Mouse (Mus musculus): Measurements from ENCODE around the gene Casp14. TPM values are rescaled to one million over a fixed set of nuclear protein-coding genes. Genes with fewer than 3 reads are reported as not detected.

The Casp14 gene
- not detected in 2 replicates for polyA plus RNA-seq (2015; fragmentation: Nextera tagmentation; extraction: Ambion mirVana)

DNA sequence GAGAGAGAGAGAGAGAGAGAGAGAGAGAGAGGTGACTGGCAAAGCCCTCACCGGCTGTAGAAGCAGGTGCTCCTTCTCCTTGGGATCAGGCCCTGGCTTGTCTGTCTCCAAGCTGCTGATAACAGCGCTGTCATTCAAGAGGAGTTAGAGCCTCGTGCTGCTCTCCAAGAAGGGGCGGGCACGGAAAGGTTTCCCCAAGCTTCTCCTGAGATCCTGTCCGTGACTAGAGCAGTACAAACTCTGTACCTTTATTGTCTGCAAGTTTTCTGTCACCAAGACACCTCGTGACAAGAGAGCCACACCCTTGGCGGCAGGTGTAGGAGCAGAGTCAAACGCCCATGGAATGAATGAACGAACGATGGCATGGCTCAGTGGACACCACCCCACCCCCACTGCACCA, at the start of gene Casp14:
Casp14 (minus strand) TSS at position 239 of the 400 bp plus-strand sequence.
- Histone ChIP-seq H3K9me3 (replicated peaks; ENCODE audit: control insufficient read depth, low read length, poor library complexity, severe bottlenecking) (no peaks in the 10 kb centered on the region), H3K4me3 (ENCODE audit: low read depth, low read length) (no peak within 1 kb of the TSS), H3K36me3 (ENCODE audit: control insufficient read depth, insufficient read depth, low read length) (no peaks in the 10 kb centered on the region), H3K27ac (ENCODE audit: low read length) (no peak within 1 kb of the TSS), H3K4me2 (ENCODE audit: low read length) (no peak within 1 kb of the TSS), H3K4me1 (ENCODE audit: control insufficient read depth, insufficient read depth, low read length) (no peaks in the 10 kb centered on the region), H3K27me3 (ENCODE audit: control insufficient read depth, insufficient read depth, low read depth, low read length) (no peaks in the 10 kb centered on the region), H3K9ac (ENCODE audit: low read depth, low read length) (no peak within 1 kb of the TSS)
- WGBS, result 65% methylated on average over 11 of the region's 11 CpGs
- no peak for ATAC-seq

GRCm38 (mm10) chr10:78765570-78765969, 47.5 kb upstream of the Casp14 start:
- Histone ChIP-seq H3K27ac (ENCODE audit: low read length) (no peak overlapping the region), H3K9me3 (replicated peaks; ENCODE audit: control insufficient read depth, low read length, poor library complexity, severe bottlenecking) (peaks cover 7% of the 10 kb centered on the region), H3K4me1 (ENCODE audit: control insufficient read depth, insufficient read depth, low read length) (no peaks in the 10 kb centered on the region), H3K9ac (ENCODE audit: low read depth, low read length) (no peak overlapping the region), H3K36me3 (ENCODE audit: control insufficient read depth, insufficient read depth, low read length) (0 out of 2 replicates have a peak, but pooled peaks cover 3% of the 10 kb centered on the region), H3K27me3 (ENCODE audit: control insufficient read depth, insufficient read depth, low read depth, low read length) (no peaks in the 10 kb centered on the region), H3K4me3 (ENCODE audit: low read depth, low read length) (no peak overlapping the region), H3K4me2 (ENCODE audit: low read length) (no peak overlapping the region)
- WGBS, result 89% methylated on average over 1 of the region's 1 CpGs
- ATAC-seq, result no peak

- WGBS, result 27% methylated on average over 6 of the region's 6 CpGs
- no peak for ATAC-seq
- Histone ChIP-seq H3K9ac (ENCODE audit: low read depth, low read length) (no peak overlapping the region), H3K36me3 (ENCODE audit: control insufficient read depth, insufficient read depth, low read length) (no peaks in the 10 kb centered on the region), H3K4me2 (ENCODE audit: low read length) (no peak overlapping the region), H3K27me3 (ENCODE audit: control insufficient read depth, insufficient read depth, low read depth, low read length) (no peaks in the 10 kb centered on the region), H3K4me1 (ENCODE audit: control insufficient read depth, insufficient read depth, low read length) (peaks cover 11% of the 10 kb centered on the region), H3K27ac (ENCODE audit: low read length) (no peak overlapping the region), H3K4me3 (ENCODE audit: low read depth, low read length) (no peak overlapping the region), H3K9me3 (replicated peaks; ENCODE audit: control insufficient read depth, low read length, poor library complexity, severe bottlenecking) (no peaks in the 10 kb centered on the region)
Observed at GRCm38 (mm10) chr10:78756021-78756420, 37.9 kb upstream of the Casp14 start.

GRCm38 (mm10) chr10:78752452-78753191, 34.5 kb upstream of the Casp14 start, which contains the start of gene Ccdc105:
TSS of gene Ccdc105 (minus strand) at chr10:78753065.
- WGBS, result under 1% methylated on average over 60 of the region's 61 CpGs
- ATAC-seq, result peak; percentile 94

GRCm38 (mm10) chr10:78748946-78749345, 30.9 kb upstream of the Casp14 start:
- ATAC-seq, result no peak
- Histone ChIP-seq H3K27me3 (ENCODE audit: control insufficient read depth, insufficient read depth, low read depth, low read length) (peaks cover 3% of the 10 kb centered on the region; the same call in 1 of the 2 replicates), H3K27ac (ENCODE audit: low read length) (no peak overlapping the region), H3K4me1 (ENCODE audit: control insufficient read depth, insufficient read depth, low read length) (peaks cover 18% of the 10 kb centered on the region), H3K9ac (ENCODE audit: low read depth, low read length) (no peak overlapping the region), H3K9me3 (replicated peaks; ENCODE audit: control insufficient read depth, low read length, poor library complexity, severe bottlenecking) (no peaks in the 10 kb centered on the region), H3K4me3 (ENCODE audit: low read depth, low read length) (no peak overlapping the region), H3K36me3 (ENCODE audit: control insufficient read depth, insufficient read depth, low read length) (no peaks in the 10 kb centered on the region), H3K4me2 (ENCODE audit: low read length) (no peak overlapping the region)
- WGBS, result 87% methylated on average over 6 of the region's 6 CpGs

More at GRCm38 (mm10) chr10:78752452-78753191, 34.5 kb upstream of the Casp14 start, which contains the start of gene Ccdc105:
- Histone ChIP-seq H3K4me2 (ENCODE audit: low read length) (peak within 1 kb of the TSS; percentile 89), H3K9me3 (replicated peaks; ENCODE audit: control insufficient read depth, low read length, poor library complexity, severe bottlenecking) (no peaks in the 10 kb centered on the region), H3K27ac (ENCODE audit: low read length) (peak within 1 kb of the TSS; percentile 96), H3K9ac (ENCODE audit: low read depth, low read length) (peak within 1 kb of the TSS; percentile 89), H3K4me3 (ENCODE audit: low read depth, low read length) (peak within 1 kb of the TSS; percentile 59), H3K27me3 (ENCODE audit: control insufficient read depth, insufficient read depth, low read depth, low read length) (peaks cover 3% of the 10 kb centered on the region; the same call in 1 of the 2 replicates), H3K4me1 (ENCODE audit: control insufficient read depth, insufficient read depth, low read length) (peaks cover 18% of the 10 kb centered on the region), H3K36me3 (ENCODE audit: control insufficient read depth, insufficient read depth, low read length) (no peaks in the 10 kb centered on the region)

DNA sequence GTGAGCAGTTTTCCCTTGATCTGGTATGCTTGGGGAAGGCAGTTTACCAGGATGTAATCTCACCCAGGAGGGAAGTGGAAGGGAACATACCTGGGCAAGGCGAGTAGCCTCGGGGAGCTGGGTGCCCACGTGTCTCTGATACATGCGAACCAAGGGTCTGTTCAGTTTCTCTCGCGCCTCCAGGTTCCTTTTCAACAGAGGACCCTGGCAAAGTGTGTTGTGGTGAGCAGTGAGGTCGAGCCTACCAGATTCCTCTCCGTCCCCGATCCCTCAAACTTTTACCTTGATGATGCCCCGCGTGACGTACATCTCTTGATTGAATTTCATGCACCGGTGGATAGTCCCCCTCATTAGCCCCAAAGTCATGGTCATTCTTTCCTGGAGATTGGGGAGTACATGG, 30.1 kb upstream of the Casp14 start:
- Histone ChIP-seq H3K9ac (ENCODE audit: low read depth, low read length) (peak overlapping the region; percentile 58), H3K9me3 (replicated peaks; ENCODE audit: control insufficient read depth, low read length, poor library complexity, severe bottlenecking) (no peaks in the 10 kb centered on the region), H3K27ac (ENCODE audit: low read length) (no peak overlapping the region), H3K36me3 (ENCODE audit: control insufficient read depth, insufficient read depth, low read length) (no peaks in the 10 kb centered on the region), H3K4me2 (ENCODE audit: low read length) (peak overlapping the region; percentile 58), H3K27me3 (ENCODE audit: control insufficient read depth, insufficient read depth, low read depth, low read length) (peaks cover 3% of the 10 kb centered on the region; the same call in 1 of the 2 replicates), H3K4me1 (ENCODE audit: control insufficient read depth, insufficient read depth, low read length) (peaks cover 17% of the 10 kb centered on the region), H3K4me3 (ENCODE audit: low read depth, low read length) (peak overlapping the region; percentile 44)
- 81% methylated on average over 13 of the region's 13 CpGs for WGBS
- no peak for ATAC-seq

- H3K9ac ChIP-seq (ENCODE audit: low read depth, low read length), result peak overlapping the region; percentile 58
- no peaks in the 10 kb centered on the region for H3K9me3 ChIP-seq (replicated peaks; ENCODE audit: control insufficient read depth, low read length, poor library complexity, severe bottlenecking)
- peaks cover 14% of the 10 kb centered on the region for H3K4me1 ChIP-seq (ENCODE audit: control insufficient read depth, insufficient read depth, low read length)
- H3K36me3 ChIP-seq (ENCODE audit: control insufficient read depth, insufficient read depth, low read length), result no peaks in the 10 kb centered on the region
- H3K27ac ChIP-seq (ENCODE audit: low read length), result peak overlapping the region; percentile 56
- peaks cover 3% of the 10 kb centered on the region; the same call in 1 of the 2 replicates for H3K27me3 ChIP-seq (ENCODE audit: control insufficient read depth, insufficient read depth, low read depth, low read length)
- WGBS, result 1% methylated on average over 27 of the region's 27 CpGs
- peak overlapping the region; percentile 44 for H3K4me3 ChIP-seq (ENCODE audit: low read depth, low read length)
- peak overlapping the region; percentile 58 for H3K4me2 ChIP-seq (ENCODE audit: low read length)
- ATAC-seq, result peak; percentile 94
Observed at GRCm38 (mm10) chr10:78747035-78747721, 29.1 kb upstream of the Casp14 start.

- Histone ChIP-seq H3K9ac (ENCODE audit: low read depth, low read length) (no peak overlapping the region), H3K9me3 (replicated peaks; ENCODE audit: control insufficient read depth, low read length, poor library complexity, severe bottlenecking) (no peaks in the 10 kb centered on the region), H3K27me3 (ENCODE audit: control insufficient read depth, insufficient read depth, low read depth, low read length) (peaks cover 3% of the 10 kb centered on the region; the same call in 1 of the 2 replicates), H3K4me2 (ENCODE audit: low read length) (no peak overlapping the region), H3K27ac (ENCODE audit: low read length) (no peak overlapping the region), H3K4me1 (ENCODE audit: control insufficient read depth, insufficient read depth, low read length) (peaks cover 10% of the 10 kb centered on the region), H3K36me3 (ENCODE audit: control insufficient read depth, insufficient read depth, low read length) (no peaks in the 10 kb centered on the region), H3K4me3 (ENCODE audit: low read depth, low read length) (no peak overlapping the region)
- 70% methylated on average over 4 of the region's 4 CpGs for WGBS
- ATAC-seq, result no peak
Observed at GRCm38 (mm10) chr10:78745453-78746232, 27.5 kb upstream of the Casp14 start.
